Mouse (Mus musculus) urinary bladder, adult 2 months (tissue): Measurements from ENCODE around the gene Rbbp8nl. TPM values are rescaled to one million over a fixed set of nuclear protein-coding genes. Genes with fewer than 3 reads are reported as not detected.
A peak's percentile ranks its signal among the peaks of the same experiment; 100 is the strongest.
"Not testable (repeated sequence)": the region's sequence is repeated elsewhere in the genome, so short reads cannot be mapped to it uniquely, and the experiment has no call there.

Experiments
- DNase-seq: peaks from one replicate; pipeline ENCODE4 v3.0.0; 2022; ENCODE audit warnings: low spot score
- polyA plus RNA-seq: library from polyadenylated mRNA; depleted of rRNA; stranded (reverse); fragments of >200 nt; gene quantifications from 2 replicates; pipeline ENCODE4 v1.2.3, GENCODE M21; 2012

Gene Rbbp8nl
- polyA plus RNA-seq, 1 experiment = 5.9 TPM

GRCm38 (mm10) chr2:180288966-180289365 is 713 bp downstream of the Rbbp8nl start:
- DNase-seq = no peak

- DNase-seq = no peak
Measured at GRCm38 (mm10) chr2:180279321-180279720, 10.4 kb downstream of the Rbbp8nl start.

GRCm38 (mm10) chr2:180277773-180278320 is 11.8 kb downstream of the Rbbp8nl start:
- DNase-seq = no peak

- DNase-seq = peak; percentile 41
Measured at GRCm38 (mm10) chr2:180276851-180277259, 12.8 kb downstream of the Rbbp8nl start.

- no peak for DNase-seq
Measured at GRCm38 (mm10) chr2:180276385-180276784, 13.3 kb downstream of the Rbbp8nl start.

- DNase-seq = peak; percentile 78
Measured at GRCm38 (mm10) chr2:180275836-180276235, 13.8 kb downstream of the Rbbp8nl start.

GRCm38 (mm10) chr2:180274523-180274922 is 15.2 kb downstream of the Rbbp8nl start:
- no peak for DNase-seq

- DNase-seq = peak; percentile 79
Measured at GRCm38 (mm10) chr2:180273394-180274244, 16.1 kb downstream of the Rbbp8nl start, which contains the start of gene Cables2. TSS of gene Cables2 (minus strand) at chr2:180273496.

- DNase-seq = peak; percentile 74
Measured at GRCm38 (mm10) chr2:180272884-180273321, 16.8 kb downstream of the Rbbp8nl start.

- DNase-seq = no peak
Measured at GRCm38 (mm10) chr2:180271804-180272395, 17.8 kb downstream of the Rbbp8nl start.

GRCm38 (mm10) chr2:180270537-180271255 is 19.0 kb downstream of the Rbbp8nl start:
- no peak for DNase-seq

GRCm38 (mm10) chr2:180269329-180269728 is 20.4 kb downstream of the Rbbp8nl start:
- DNase-seq = no peak

GRCm38 (mm10) chr2:180267955-180268354 is 21.7 kb downstream of the Rbbp8nl start:
- DNase-seq = no peak

- no peak for DNase-seq
Measured at GRCm38 (mm10) chr2:180262891-180263290, 26.8 kb downstream of the Rbbp8nl start.

- DNase-seq = no peak
Measured at GRCm38 (mm10) chr2:180262441-180262840, 27.2 kb downstream of the Rbbp8nl start.

GRCm38 (mm10) chr2:180261901-180262300 is 27.8 kb downstream of the Rbbp8nl start:
- no peak for DNase-seq

- no peak for DNase-seq
Measured at GRCm38 (mm10) chr2:180260610-180261480, 28.8 kb downstream of the Rbbp8nl start.

GRCm38 (mm10) chr2:180259826-180260609 is 29.7 kb downstream of the Rbbp8nl start:
- not testable (repeated sequence) for DNase-seq

- not testable (repeated sequence) for DNase-seq
Measured at GRCm38 (mm10) chr2:180258951-180259484, 30.7 kb downstream of the Rbbp8nl start.
